Mouse (Mus musculus): Measurements from ENCODE around the gene Scn2b.

The Scn2b gene

DNA sequence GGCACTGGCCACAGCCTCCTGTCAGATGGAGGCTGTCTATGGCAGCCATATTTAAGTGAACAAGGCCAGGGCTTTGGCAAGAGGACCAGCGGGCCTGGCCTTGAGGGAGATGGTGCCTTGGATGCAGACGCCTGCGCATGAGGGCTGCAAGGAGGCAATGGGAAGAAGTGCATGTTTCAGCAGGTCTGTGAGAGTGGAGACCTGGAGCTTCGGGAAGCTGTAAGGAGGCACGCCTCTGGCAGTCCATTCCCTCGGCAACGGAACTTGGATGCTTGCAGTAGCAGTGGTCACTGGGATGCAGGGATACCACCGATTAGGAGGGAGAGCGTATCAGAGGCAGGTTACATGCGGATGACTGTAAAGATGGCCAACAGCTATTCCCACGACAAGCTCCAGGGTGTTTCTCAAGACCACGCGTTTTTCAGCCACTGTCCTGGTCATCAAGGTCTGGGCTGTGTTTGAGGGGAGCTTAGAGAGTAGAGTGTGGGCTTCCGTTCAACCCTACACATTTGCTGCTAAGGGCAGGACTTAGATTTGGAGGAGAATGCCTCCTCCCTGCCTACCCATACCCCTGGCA lies 2.5 kb downstream of the Scn2b start:
- peak; percentile 30 to 33 for DNase-seq

DNA sequence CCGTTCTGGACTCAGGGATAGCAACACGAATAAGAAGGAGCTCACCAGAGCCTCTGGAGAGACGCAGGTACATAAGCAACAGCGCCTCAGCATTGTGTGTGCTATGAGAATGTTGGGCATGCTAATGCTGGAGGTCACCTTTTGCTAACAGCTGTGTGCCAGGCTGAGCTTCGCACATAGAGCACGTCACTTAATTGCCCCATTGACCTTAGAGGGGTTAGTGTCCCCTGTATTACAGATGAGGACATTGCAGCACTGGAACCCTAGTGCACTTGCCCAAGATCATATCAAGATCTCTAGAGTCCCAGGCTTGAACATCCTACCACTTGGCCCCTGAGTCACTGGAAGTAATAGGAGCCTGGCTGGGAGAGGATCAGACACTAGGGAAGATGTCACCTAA lies 3.0 kb downstream of the Scn2b start:
- peak in 1 of 2 experiments; percentile 20 for DNase-seq

DNA sequence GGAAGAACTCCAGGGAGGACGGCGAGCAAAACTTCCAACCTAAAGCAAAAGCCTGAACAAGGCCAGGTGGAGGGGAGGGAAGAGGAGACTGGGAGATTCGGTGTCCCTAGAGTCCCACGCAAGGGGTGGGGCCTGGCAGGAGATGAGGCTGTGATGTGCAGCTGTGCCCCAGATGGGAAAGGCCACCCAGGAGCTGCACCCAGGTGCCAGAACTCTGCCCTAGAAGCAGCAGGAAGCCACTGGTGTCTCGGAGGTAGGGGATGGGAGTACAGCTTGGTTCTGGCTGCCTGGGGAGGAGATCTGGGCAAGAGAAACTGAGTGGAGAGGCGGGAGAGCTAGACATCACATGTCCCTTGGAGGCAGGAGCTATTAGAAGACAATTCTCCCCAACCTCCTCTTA lies 3.4 kb downstream of the Scn2b start:
- peak; percentile 29 to 39 for DNase-seq

DNA sequence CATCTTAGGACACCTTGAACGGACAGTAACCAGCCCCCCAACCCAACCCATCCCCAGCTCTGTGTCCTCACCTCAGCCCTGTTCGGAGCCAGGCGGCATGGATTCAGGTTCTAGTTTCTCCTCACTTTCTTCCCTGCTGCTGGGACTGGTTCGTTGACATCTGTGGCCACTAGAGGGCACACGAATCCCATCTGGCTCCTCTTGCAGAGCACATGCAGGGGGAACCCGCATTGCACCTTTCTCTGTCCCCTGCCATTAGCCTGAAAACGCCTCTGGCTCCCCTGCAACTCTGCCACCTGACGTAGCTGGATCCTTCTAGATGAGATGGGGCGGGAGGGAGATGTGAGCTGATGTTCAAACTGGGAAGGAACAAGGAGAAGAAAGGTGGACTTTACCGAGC lies 4.2 kb downstream of the Scn2b start:
- DNase-seq: peak; percentile 89 to 91

- peak; percentile 54 to 66 for DNase-seq
These were observed 4.7 kb downstream of the Scn2b start for GRCm38 (mm10) chr9:45122209-45122761.

GRCm38 (mm10) chr9:45125211-45125610 lies 7.6 kb downstream of the Scn2b start:
- no peak for DNase-seq

DNA sequence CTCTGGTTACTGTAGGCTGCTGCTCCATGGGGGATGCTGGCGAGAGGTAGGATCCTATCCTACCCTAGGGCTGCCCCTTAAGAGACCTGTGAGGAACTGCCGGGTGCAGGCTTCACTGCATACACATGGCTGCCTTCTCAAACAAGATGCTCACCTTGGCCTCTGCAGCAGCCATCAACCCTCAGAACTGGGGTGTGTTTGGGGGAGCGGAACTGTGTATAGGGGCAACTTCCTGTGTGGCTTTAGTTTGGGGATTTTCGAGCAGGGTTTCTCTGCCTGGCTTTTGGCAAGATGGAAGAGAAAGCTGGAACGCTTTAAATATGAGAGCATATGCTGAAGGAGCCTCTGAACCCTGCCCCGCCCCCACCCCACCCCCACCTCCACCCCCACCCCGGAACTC lies 9.4 kb downstream of the Scn2b start:
- DNase-seq: no peak

GRCm38 (mm10) chr9:45130119-45130518 lies 12.5 kb downstream of the Scn2b start:
- no peak for DNase-seq

GRCm38 (mm10) chr9:45133484-45134310 lies 16.1 kb downstream of the Scn2b start:
- DNase-seq: peak; percentile 86 to 92

- DNase-seq: no peak
These were observed 19.0 kb downstream of the Scn2b start for GRCm38 (mm10) chr9:45136442-45137169.

DNA sequence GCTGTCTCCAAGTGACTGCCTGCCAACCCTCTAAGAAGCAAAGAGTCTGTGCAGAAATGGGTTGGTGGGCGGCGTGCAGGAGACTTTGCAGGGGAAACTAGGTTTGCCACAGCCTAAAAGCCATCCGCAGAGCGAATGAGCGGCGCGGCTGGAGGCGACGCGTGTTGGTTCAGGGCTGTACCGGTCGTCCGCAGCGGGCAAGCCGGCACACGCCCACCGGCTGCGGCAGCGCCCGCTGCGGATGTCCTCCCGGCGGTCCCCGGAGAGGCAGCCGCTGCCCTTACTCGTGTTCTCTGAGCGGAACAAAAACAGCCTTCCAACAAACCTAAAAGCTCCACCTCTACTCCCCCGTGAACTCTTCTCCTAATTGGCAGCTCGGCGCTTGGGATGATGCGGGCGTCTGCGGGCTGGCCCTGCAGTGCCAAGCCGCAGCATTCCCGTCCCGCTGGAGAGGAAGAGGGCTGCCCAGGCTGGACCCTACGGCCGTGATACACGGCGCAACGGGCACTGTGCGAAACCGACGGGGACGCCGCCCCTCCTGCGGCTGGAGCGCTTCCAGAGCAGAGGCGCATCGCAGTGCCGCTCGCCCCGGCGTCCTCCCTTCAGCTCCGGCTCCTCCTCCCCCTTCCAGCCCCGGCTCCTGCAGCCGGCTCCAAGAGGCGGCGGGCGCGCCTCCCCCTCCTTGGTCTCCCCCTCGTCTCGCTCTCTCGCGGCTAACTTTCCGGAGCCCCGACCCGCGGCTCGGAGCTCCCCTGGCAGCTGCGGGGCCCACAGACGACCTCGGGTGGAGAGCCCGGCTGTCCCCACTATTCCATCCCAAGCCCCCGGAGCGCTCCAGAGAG lies 20.8 kb downstream of the Scn2b start, which contains the start of gene Scn4b:
Gene Scn4b (plus strand): TSS at position 205 of the 842 bp plus-strand sequence.
- DNase-seq: peak; percentile 35 to 47

GRCm38 (mm10) chr9:45139082-45139481 lies 21.5 kb downstream of the Scn2b start:
- no peak for DNase-seq

- DNase-seq: no peak
These were observed 23.4 kb downstream of the Scn2b start for GRCm38 (mm10) chr9:45140945-45141344.

DNA sequence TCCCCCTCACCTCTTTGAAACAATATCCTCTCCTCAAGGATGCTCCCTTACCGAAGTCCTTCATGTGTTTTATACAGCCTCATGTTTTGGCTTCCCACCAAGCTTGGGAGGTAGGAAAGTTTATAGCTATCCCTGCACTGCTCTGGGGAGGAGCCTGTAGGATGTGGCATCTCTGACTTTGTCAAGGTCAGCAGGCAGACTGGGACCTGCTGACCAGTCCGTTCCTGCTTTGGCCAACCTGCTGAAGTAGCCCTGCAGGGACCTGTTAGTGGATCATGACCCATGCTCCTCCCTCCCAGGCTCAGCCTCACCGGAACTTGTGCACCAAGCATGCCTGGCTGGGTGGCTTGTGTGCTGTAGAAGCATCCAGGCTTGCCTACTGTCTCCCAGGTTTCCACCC lies 25.1 kb downstream of the Scn2b start:
- DNase-seq: no peak

DNA sequence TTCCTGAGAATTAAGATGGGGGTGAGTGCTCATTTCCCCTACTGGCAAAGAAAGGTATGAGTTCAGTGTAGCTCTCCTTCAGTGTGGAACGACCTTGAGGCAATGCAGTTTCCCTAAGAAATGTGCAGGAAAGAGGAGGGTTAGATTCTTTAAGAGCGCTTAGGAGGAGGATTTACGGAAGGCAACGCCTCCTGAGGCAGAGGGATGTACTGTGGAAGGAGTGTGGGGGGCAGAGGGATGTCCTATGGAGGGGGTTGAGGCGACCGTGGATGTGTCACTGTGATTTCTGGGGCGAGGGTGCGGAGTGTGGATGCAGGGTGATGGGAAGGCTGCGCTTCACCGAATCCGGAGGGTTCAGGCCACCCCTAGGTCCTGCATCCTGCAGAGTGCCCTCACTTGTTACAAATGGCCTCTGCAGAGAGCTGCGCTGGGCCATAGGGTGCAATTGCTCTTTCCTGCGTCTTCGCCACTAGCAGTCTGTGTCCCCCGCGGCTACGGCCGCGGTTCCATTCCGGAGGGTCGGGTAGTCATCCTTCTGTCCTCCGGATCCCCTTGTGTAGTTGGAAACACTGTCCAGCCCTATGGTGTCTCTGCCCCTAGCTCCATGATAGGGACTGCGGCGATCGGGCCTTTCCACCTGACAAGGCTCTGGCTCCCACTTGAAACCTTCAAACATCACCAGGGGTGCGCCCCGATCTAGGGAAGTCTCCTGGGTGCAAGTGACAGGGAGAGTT lies 28.1 kb downstream of the Scn2b start:
- peak in 1 of 2 experiments; percentile 20 for DNase-seq

- peak; percentile 89 to 93 for DNase-seq
These were observed 28.6 kb downstream of the Scn2b start for GRCm38 (mm10) chr9:45146267-45146597.

DNA sequence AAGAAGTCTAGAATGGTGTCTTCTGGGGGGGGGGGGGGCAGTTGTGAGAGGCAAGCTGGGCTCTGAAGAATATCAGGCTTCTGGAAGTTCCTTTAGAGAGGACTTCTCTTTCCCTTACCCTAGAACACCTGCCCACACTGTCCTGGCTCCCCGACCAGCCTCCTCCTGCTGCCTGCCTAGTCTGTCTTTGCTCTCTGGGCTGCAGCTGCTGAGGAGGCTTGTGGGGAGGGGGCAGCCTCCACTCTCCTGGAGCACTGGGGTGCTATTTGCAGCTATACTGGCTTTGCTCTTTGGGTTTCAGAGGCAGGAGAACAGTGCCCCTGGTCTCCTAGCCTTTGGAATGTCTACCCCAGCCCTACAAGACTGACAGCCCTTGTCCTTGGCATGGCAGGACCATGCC lies 33.4 kb downstream of the Scn2b start:
- no peak for DNase-seq

DNA sequence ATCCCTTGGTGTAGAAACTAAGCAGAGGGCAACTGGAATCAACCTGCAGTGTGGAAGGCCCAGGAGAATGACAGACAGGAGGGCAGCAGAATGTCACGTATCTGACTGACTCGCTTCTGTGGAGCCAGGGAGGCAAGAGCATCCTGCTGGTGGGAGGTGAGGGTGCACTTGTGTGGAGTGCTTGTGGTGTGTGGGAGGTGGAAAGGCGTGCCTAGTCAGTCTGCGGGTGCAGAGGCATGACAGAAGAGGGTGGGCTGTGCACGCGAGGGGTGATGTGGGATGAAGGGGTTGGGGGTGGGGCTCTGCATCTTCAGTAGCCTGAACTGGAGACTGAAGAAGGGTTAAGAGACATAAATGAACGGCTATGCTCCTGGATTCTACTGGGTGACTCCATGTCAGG lies 35.8 kb downstream of the Scn2b start:
- no peak for DNase-seq

GRCm38 (mm10) chr9:45167903-45168302 lies 50.3 kb downstream of the Scn2b start:
- no peak for DNase-seq

GRCm38 (mm10) chr9:45170150-45170549 lies 52.6 kb downstream of the Scn2b start:
- no peak for DNase-seq

DNA sequence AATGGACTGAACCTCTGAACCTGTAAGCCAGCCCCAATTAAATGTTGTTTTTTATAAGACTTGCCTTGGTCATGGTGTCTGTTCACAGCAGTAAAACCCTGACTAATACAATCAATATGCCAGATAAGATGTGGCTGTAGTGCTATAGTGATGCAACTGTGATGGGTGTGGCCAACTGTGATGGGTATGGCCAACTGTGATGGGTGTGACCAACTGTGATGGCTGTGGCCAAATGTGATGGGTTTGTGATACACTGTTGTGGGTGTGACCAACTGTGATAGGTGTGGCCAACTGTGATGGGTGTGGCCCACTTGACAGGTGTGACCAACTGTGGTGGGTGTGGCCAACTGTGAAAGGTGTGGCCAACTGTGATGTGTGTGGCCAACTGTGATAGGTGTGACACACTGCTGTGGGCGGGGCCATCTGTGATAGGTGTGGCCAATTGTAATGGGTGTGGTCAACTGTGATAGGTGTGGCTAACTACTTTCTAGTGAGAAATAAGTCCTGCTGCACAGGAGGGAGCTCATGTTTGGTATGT lies 53.6 kb downstream of the Scn2b start:
- no peak for DNase-seq

DNA sequence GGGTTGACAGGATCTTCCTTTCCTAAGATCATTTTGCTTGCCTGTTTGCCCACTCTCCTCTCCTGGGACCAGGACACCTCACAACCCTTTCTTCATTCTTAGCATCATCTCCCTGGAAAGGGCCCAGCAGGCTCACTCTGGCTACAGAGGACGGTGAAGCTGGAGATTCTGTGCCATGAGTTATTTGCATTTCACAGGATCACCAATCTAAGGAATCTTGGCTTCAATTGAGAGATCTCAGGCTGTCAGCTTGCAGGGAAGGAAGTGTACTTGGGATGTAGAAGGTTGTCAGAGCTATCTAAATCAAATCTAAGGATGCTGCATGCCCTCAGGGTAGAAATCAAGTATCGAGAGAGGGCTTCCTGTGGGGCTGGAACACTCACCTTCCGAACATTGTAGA lies 55.9 kb downstream of the Scn2b start:
- no peak for DNase-seq
